Mouse (Mus musculus) erythroblast, embryonic 14.5 days (primary cell): ENCODE data around the gene Wapl. TPM values are rescaled to one million over a fixed set of nuclear protein-coding genes. Genes with fewer than 3 reads are reported as not detected.

ENCODE experiments used
- H3K27me3 ChIP-seq: 2 replicates; pipeline ENCODE4 v1.6.1; 2012; ENCODE audit warnings: inconsistent platforms; ENCODE audit not compliant: control insufficient read depth
- H3K36me3 ChIP-seq: 2 replicates; pipeline ENCODE4 v1.6.1; 2012; ENCODE audit warnings: mild to moderate bottlenecking, inconsistent platforms; ENCODE audit not compliant: control insufficient read depth
- H3K4me1 ChIP-seq: 2 replicates; pipeline ENCODE4 v1.6.1; 2012; ENCODE audit warnings: inconsistent platforms; ENCODE audit not compliant: control insufficient read depth
- H3K4me3 ChIP-seq: replicated peaks from 2 replicates; pipeline ENCODE3; 2012; ENCODE audit warnings: moderate library complexity, mild to moderate bottlenecking, inconsistent platforms
- H3K9me3 ChIP-seq: 2 replicates; pipeline ENCODE4 v1.6.1; 2012; ENCODE audit warnings: low read length, inconsistent platforms, mixed read lengths; ENCODE audit not compliant: control insufficient read depth
- GATA1 ChIP-seq: IDR thresholded peaks from 2 replicates; pipeline ENCODE4 v1.6.1; 2012; ENCODE audit warnings: low read length, inconsistent platforms, mixed read lengths
- TAL1 ChIP-seq: IDR thresholded peaks from 3 replicates; pipeline ENCODE4 v1.6.1; 2012; ENCODE audit warnings: low read length, inconsistent platforms, mixed read lengths
- polyA plus RNA-seq: library from polyadenylated mRNA; stranded (reverse); fragments of >175 nt; gene quantifications from 2 replicates; pipeline ENCODE4 v1.2.3, GENCODE M21; 2012

The Wapl gene
- polyA plus RNA-seq, result 0.77 and 1.1 TPM in 2 replicates

GRCm38 (mm10) chr14:34673395-34674228 is at the start of gene Wapl:
Wapl (plus strand) TSS chr14:34673928.
- peaks cover 39% of the 10 kb centered on the region for H3K36me3 ChIP-seq
- no peaks in the 10 kb centered on the region for H3K9me3 ChIP-seq
- no peaks in the 10 kb centered on the region for H3K27me3 ChIP-seq
- TF ChIP-seq GATA1 (no peak), TAL1 (no peak)
- peaks cover 59% of the 10 kb centered on the region for H3K4me1 ChIP-seq
- peak within 1 kb of the TSS; percentile 100 for H3K4me3 ChIP-seq

- Histone ChIP-seq H3K36me3 (no peaks in the 10 kb centered on the region), H3K4me1 (peaks cover 41% of the 10 kb centered on the region), H3K27me3 (no peaks in the 10 kb centered on the region), H3K4me3 (no peak overlapping the region), H3K9me3 (no peaks in the 10 kb centered on the region)
- TF ChIP-seq GATA1, result no peak
- no peak for TF ChIP-seq TAL1
These were observed 46.9 kb upstream of the Wapl start for GRCm38 (mm10) chr14:34626824-34627223.

GRCm38 (mm10) chr14:34632722-34633448 is 40.8 kb upstream of the Wapl start:
- H3K4me1 ChIP-seq, result peaks cover 31% of the 10 kb centered on the region
- H3K27me3 ChIP-seq, result no peaks in the 10 kb centered on the region
- no peaks in the 10 kb centered on the region for H3K36me3 ChIP-seq
- no peak for TF ChIP-seq GATA1
- no peak for TF ChIP-seq TAL1
- peak overlapping the region; percentile 47 for H3K4me3 ChIP-seq
- H3K9me3 ChIP-seq, result no peaks in the 10 kb centered on the region

GRCm38 (mm10) chr14:34635192-34635591 is 38.5 kb upstream of the Wapl start:
- Histone ChIP-seq H3K36me3 (no peaks in the 10 kb centered on the region), H3K4me3 (no peak overlapping the region), H3K4me1 (peaks cover 32% of the 10 kb centered on the region), H3K9me3 (no peaks in the 10 kb centered on the region), H3K27me3 (no peaks in the 10 kb centered on the region)
- TF ChIP-seq TAL1, result no peak
- no peak for TF ChIP-seq GATA1

GRCm38 (mm10) chr14:34635721-34636120 is 38.0 kb upstream of the Wapl start:
- H3K9me3 ChIP-seq, result no peaks in the 10 kb centered on the region
- H3K27me3 ChIP-seq, result no peaks in the 10 kb centered on the region
- peaks cover 30% of the 10 kb centered on the region for H3K4me1 ChIP-seq
- H3K36me3 ChIP-seq, result no peaks in the 10 kb centered on the region
- TF ChIP-seq TAL1 (no peak), GATA1 (no peak)
- H3K4me3 ChIP-seq, result no peak overlapping the region

- Histone ChIP-seq H3K27me3 (no peaks in the 10 kb centered on the region), H3K4me3 (no peak overlapping the region), H3K9me3 (no peaks in the 10 kb centered on the region), H3K4me1 (peaks cover 24% of the 10 kb centered on the region), H3K36me3 (no peaks in the 10 kb centered on the region)
- no peak for TF ChIP-seq TAL1
- TF ChIP-seq GATA1, result no peak
These were observed 29.6 kb upstream of the Wapl start for GRCm38 (mm10) chr14:34644140-34644539.

GRCm38 (mm10) chr14:34647870-34648475 is 25.8 kb upstream of the Wapl start:
- H3K36me3 ChIP-seq, result no peaks in the 10 kb centered on the region
- TF ChIP-seq GATA1, result no peak
- no peak for TF ChIP-seq TAL1
- H3K9me3 ChIP-seq, result no peaks in the 10 kb centered on the region
- no peaks in the 10 kb centered on the region for H3K27me3 ChIP-seq
- no peak overlapping the region for H3K4me3 ChIP-seq
- H3K4me1 ChIP-seq, result peaks cover 18% of the 10 kb centered on the region

- Histone ChIP-seq H3K9me3 (no peaks in the 10 kb centered on the region), H3K27me3 (no peaks in the 10 kb centered on the region), H3K36me3 (peaks cover 3% of the 10 kb centered on the region; the same call in 1 of the 2 replicates), H3K4me1 (peaks cover 55% of the 10 kb centered on the region), H3K4me3 (no peak overlapping the region)
- no peak for TF ChIP-seq TAL1
- no peak for TF ChIP-seq GATA1
These were observed 16.6 kb upstream of the Wapl start for GRCm38 (mm10) chr14:34657131-34657530.

- no peaks in the 10 kb centered on the region for H3K9me3 ChIP-seq
- TF ChIP-seq GATA1, result peak; percentile 60
- peak; percentile 46; the same call in 2 of the 3 replicates for TF ChIP-seq TAL1
- peaks cover 75% of the 10 kb centered on the region for H3K4me1 ChIP-seq
- H3K27me3 ChIP-seq, result no peaks in the 10 kb centered on the region
- peaks cover 9% of the 10 kb centered on the region for H3K36me3 ChIP-seq
- H3K4me3 ChIP-seq, result peak overlapping the region; percentile 84
These were observed 13.4 kb upstream of the Wapl start for GRCm38 (mm10) chr14:34660351-34660787.
